Mouse (Mus musculus) thymus, postnatal 4 days (tissue): ENCODE results near the gene B430306N03Rik.
"Not testable (repeated sequence)": the region's sequence is repeated elsewhere in the genome, so short reads cannot be mapped to it uniquely, and the experiment has no call there.

Experiments
- DNase-seq: peaks from one replicate; pipeline ENCODE4 v3.0.0; 2021

B430306N03Rik gene

GRCm38 (mm10) chr17:48318686-48319085 lies 2.7 kb downstream of the B430306N03Rik start:
- DNase-seq, result no peak

- no peak for DNase-seq
These were observed 5.3 kb downstream of the B430306N03Rik start for GRCm38 (mm10) chr17:48321279-48321678.

GRCm38 (mm10) chr17:48323236-48323635 lies 7.3 kb downstream of the B430306N03Rik start:
- no peak for DNase-seq

- no peak for DNase-seq
These were observed 8.3 kb downstream of the B430306N03Rik start for GRCm38 (mm10) chr17:48324258-48324657.

- no peak for DNase-seq
These were observed 9.2 kb downstream of the B430306N03Rik start for GRCm38 (mm10) chr17:48325093-48325492.

- no peak for DNase-seq
These were observed 9.7 kb downstream of the B430306N03Rik start for GRCm38 (mm10) chr17:48325638-48326037.

GRCm38 (mm10) chr17:48326656-48327055 lies 10.7 kb downstream of the B430306N03Rik start:
- DNase-seq, result no peak

- DNase-seq, result no peak
These were observed 16.6 kb downstream of the B430306N03Rik start for GRCm38 (mm10) chr17:48332524-48332923.

GRCm38 (mm10) chr17:48334186-48334585 lies 18.2 kb downstream of the B430306N03Rik start:
- DNase-seq, result no peak

- peak; percentile 95 for DNase-seq
These were observed 20.9 kb downstream of the B430306N03Rik start for GRCm38 (mm10) chr17:48336857-48337256.

GRCm38 (mm10) chr17:48340267-48340666 lies 24.3 kb downstream of the B430306N03Rik start:
- no peak for DNase-seq

GRCm38 (mm10) chr17:48341947-48342346 lies 26.0 kb downstream of the B430306N03Rik start:
- DNase-seq, result no peak

GRCm38 (mm10) chr17:48343065-48343464 lies 27.1 kb downstream of the B430306N03Rik start:
- no peak for DNase-seq

- no peak for DNase-seq
These were observed 29.9 kb downstream of the B430306N03Rik start for GRCm38 (mm10) chr17:48345824-48346223.

- DNase-seq, result no peak
These were observed 30.3 kb downstream of the B430306N03Rik start, which contains the start of gene Trem2 for GRCm38 (mm10) chr17:48346231-48346630. Gene Trem2, plus strand, starts transcription at chr17:48346401.

GRCm38 (mm10) chr17:48346834-48347233 lies 30.9 kb downstream of the B430306N03Rik start:
- no peak for DNase-seq

- no peak for DNase-seq
These were observed 31.3 kb downstream of the B430306N03Rik start for GRCm38 (mm10) chr17:48347287-48347686.

GRCm38 (mm10) chr17:48350681-48351193 lies 34.8 kb downstream of the B430306N03Rik start:
- DNase-seq, result no peak

GRCm38 (mm10) chr17:48352976-48353375 lies 37.0 kb downstream of the B430306N03Rik start:
- not testable (repeated sequence) for DNase-seq

- no peak for DNase-seq
These were observed 39.9 kb downstream of the B430306N03Rik start for GRCm38 (mm10) chr17:48355822-48356221.

- no peak for DNase-seq
These were observed 42.0 kb downstream of the B430306N03Rik start for GRCm38 (mm10) chr17:48357892-48358291.

GRCm38 (mm10) chr17:48359616-48360015 lies 43.7 kb downstream of the B430306N03Rik start, which contains the start of gene Treml1:
Gene Treml1, plus strand, starts transcription at chr17:48359916.
- no peak for DNase-seq

- no peak for DNase-seq
These were observed 44.5 kb downstream of the B430306N03Rik start for GRCm38 (mm10) chr17:48360462-48360861.

GRCm38 (mm10) chr17:48362346-48362745 lies 46.4 kb downstream of the B430306N03Rik start:
- DNase-seq, result no peak

- no peak for DNase-seq
These were observed 47.0 kb downstream of the B430306N03Rik start for GRCm38 (mm10) chr17:48362966-48363365.
